Mouse (Mus musculus): ENCODE results near the gene Selplg.

DNA sequence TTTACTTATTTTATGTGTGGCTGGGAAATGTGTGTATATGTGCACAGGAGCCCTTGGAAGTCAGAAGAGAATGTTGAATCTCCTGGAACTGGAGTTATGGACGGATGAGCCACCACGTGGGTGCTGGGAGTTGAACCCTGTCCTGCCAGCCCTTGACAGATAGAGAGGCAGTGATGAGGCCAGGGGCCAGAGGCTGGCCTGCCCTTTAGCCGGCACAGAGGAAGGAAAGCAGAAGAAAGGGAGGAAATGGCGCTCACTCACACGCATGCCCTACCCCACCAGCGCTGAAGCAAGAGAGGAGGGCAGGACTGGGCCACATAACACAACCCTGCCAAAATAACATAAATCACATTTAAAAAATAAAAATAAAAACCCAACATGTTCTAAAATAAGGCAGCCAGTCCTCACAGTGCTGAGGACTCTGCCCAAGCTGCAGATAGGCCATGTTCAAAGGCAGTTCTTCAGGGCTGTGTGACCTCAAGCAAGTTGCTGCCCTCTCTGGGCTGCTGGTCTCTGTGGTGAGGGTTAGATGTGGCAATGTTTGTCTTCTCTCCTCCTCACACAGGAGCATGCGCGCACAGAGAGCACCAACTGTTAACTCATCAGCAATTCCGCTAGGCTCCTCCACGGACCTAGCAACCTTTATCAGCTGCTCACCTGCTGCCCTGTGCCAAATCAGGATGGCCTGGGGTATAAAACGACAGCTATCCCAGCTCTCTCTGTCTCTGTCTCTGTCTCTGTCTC is 41.8 kb downstream of the Selplg start:
- TF ChIP-seq POLR2A (IDR thresholded peaks at IDR 0.05; ENCODE audit: borderline replicate concordance, extremely low read depth, low read depth, low read length) = no peak
- no peak for TF ChIP-seq CTCF (IDR thresholded peaks at IDR 0.05; ENCODE audit: insufficient read depth, low read length)

Measured in lung, adult 2 months (tissue).